Mouse (Mus musculus) T-helper 17 cell (primary cell): ENCODE data around the gene Gpr37l1.

Experiments used
- in situ Hi-C, 2 experiments: fragments of 300-600 bp; cut with MboI, MseI; formaldehyde crosslinking; loops; 1 replicate in 1 of 2; 2 replicates in 1 of 2; pipeline ENCODE4 v1.15.1; 2025; ENCODE audit warnings: high pct_unique_total_duplicates in 2 of 2

Gene Gpr37l1

GRCm38 (mm10) chr1:135128011-135128441 is 39.5 kb downstream of the Gpr37l1 start:
- in situ Hi-C loops: no loop called here

GRCm38 (mm10) chr1:135126443-135127027 is 40.9 kb downstream of the Gpr37l1 start:
- in situ Hi-C loops: no loop called here

- in situ Hi-C loops: no loop called here
Observed at GRCm38 (mm10) chr1:135125990-135126389, 41.5 kb downstream of the Gpr37l1 start.

GRCm38 (mm10) chr1:135124573-135125363 is 42.7 kb downstream of the Gpr37l1 start:
- in situ Hi-C loops: no loop called here

GRCm38 (mm10) chr1:135112661-135113060 is 54.8 kb downstream of the Gpr37l1 start:
- in situ Hi-C loops: loop anchor here in 1 of 2 experiments (10.0 kb wide), 1 partner anchor 1298 kb away; no protein-coding TSS in a partner anchor

- in situ Hi-C loops: loop anchor here in 1 of 2 experiments (10.0 kb wide), 1 partner anchor 1296 kb away; no protein-coding TSS in a partner anchor
Observed at GRCm38 (mm10) chr1:135111271-135111670, 56.2 kb downstream of the Gpr37l1 start.
